Mouse (Mus musculus): ENCODE data around the gene Olfr446.

Olfr446 gene

GRCm38 (mm10) chr6:42921077-42921476 is at the start of gene Olfr446:
Olfr446 (plus strand) TSS chr6:42921377.
- DNase-seq, result no peak

GRCm38 (mm10) chr6:42876323-42876722 is 44.9 kb upstream of the Olfr446 start:
- DNase-seq, result no peak

GRCm38 (mm10) chr6:42890141-42890540 is 31.0 kb upstream of the Olfr446 start, which contains the start of gene Olfr448:
Olfr448 (plus strand) TSS chr6:42890441.
- DNase-seq, result no peak

GRCm38 (mm10) chr6:42900345-42900744 is 20.8 kb upstream of the Olfr446 start:
- no peak for DNase-seq

GRCm38 (mm10) chr6:42908578-42908977 is 12.6 kb upstream of the Olfr446 start, which contains the start of gene Olfr447:
Olfr447 (plus strand) TSS chr6:42908878.
- no peak for DNase-seq

- no peak for DNase-seq
These were observed 27.6 kb downstream of the Olfr446 start, which contains the start of gene Olfr444 for GRCm38 (mm10) chr6:42948767-42949166. Olfr444 (plus strand) TSS chr6:42949067.

GRCm38 (mm10) chr6:42980377-42980776 is 59.2 kb downstream of the Olfr446 start:
- DNase-seq, result no peak
